Mouse (Mus musculus): ENCODE measurements around the gene Mtx3.
A peak's percentile ranks its signal among the peaks of the same experiment; 100 is the strongest.
"Not testable (repeated sequence)": the region's sequence is repeated elsewhere in the genome, so short reads cannot be mapped to it uniquely, and the experiment has no call there.

The Mtx3 gene

GRCm38 (mm10) chr13:92844586-92845221 lies at the start of gene Mtx3:
Gene Mtx3, plus strand, starts transcription at chr13:92844760.
- peak; percentile 71 to 79 for DNase-seq

DNA sequence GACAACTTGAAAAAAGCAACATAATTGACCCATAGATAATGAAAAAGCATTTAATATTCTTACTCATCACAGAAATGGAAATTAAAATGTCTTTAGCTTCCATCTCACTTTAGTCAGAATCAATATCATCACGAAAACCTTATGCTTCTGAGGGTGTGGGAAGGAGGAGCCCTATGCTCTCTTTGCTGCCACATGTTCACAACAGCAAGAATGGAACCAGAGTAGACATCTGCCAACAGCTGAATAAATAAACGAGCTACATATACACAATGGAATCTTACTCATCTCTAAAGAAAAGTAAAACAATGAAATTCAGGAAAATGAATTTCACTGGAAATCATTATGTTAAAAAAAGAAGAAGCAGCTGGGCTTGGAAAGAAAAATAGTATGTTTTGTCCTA lies 45.7 kb upstream of the Mtx3 start:
- no peak for DNase-seq

DNA sequence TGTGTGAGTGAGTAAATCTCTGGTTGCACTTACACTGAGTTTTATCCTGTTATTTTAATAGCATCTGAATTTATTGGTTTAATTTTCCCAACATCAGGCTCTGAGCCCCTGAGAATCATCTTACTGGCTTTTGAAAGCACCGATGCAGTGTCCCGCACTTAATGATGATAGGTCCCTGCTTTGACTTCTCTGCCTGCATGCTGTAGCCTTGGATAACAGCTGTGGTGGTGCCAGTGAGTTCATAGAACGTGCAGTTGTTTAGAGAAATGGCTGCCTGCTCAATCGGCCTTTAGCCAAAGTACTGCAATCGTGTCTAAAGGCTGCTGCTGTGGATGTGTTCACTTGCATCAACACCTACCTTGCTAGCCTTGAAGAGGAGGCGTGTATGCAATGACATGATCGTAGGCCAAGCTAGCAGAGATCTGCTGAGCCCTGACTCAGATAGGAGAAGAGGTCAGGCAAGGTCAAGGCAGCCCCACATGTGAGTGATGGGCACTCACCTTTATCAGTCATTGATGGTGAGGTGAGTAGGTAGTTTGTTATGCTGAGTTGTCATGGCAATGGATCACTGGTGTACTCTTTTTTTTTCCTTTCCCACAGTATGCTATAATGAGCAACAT lies 45.1 kb upstream of the Mtx3 start:
- DNase-seq, result no peak

- DNase-seq, result no peak
These were observed 37.8 kb upstream of the Mtx3 start for GRCm38 (mm10) chr13:92806785-92807184.

GRCm38 (mm10) chr13:92807849-92808248 lies 36.7 kb upstream of the Mtx3 start:
- no peak for DNase-seq

DNA sequence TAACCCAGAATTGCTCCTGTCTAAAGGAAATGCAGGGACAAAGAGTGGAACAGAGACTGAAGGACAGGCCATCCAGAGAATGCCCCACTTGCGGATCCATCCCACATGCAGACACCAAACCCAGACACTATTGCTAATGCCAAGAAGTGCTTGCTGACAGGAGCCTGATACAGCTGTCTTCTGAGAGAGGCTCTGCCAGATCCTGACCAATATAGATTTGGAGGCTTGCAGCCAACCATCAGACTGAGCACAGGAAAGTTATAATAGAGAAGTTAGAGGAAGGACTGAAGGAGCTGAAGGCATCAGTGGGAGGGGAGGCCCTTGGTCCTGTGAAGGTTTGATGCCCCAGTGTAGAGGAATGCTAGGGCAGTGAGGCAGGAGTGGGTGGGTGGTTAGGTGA lies 34.0 kb upstream of the Mtx3 start:
- not testable (repeated sequence) for DNase-seq

- no peak for DNase-seq
These were observed 28.2 kb upstream of the Mtx3 start for GRCm38 (mm10) chr13:92816329-92816728.

GRCm38 (mm10) chr13:92817357-92817756 lies 27.2 kb upstream of the Mtx3 start:
- DNase-seq, result no peak

DNA sequence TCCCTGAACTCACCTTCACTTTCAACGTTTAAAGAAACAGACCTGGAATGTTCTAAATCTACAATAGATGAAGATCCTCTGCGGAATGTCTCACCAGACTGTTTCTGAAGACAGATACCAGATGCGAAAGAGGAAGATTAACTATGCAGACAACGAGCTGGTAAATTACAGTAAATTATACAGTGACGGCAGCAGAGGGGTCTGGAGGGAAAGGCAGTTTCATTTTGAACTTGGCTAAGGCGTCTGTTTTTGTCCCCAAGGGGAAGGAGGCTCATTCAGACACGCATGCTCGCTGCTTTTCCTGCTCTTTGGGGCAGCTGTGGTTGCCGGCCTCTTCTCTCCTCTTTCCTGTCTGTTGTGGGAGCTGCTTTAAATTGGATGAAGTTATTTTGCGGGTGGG lies 15.7 kb upstream of the Mtx3 start:
- DNase-seq, result no peak

- no peak for DNase-seq
These were observed 11.4 kb upstream of the Mtx3 start for GRCm38 (mm10) chr13:92833162-92833561.

GRCm38 (mm10) chr13:92846438-92846837 lies 1.9 kb downstream of the Mtx3 start:
- DNase-seq, result no peak

DNA sequence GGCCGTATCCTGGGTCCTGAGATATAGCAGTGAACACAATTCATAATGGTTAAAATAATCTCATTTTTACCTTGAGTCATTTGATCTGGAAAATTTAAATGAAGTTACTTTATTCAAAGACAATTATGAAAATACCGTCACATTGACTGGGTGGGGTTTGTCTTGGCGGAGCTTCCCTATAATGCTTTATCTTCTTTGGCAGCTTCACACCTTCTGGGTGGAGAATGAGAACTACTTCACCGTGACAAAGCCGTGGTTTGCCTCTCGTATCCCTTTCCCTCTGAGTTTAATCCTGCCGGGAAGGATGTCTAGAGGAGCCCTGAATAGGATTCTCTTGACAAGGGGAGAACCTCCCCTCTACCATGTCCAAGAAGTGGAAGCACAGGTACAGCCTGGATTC lies 2.8 kb downstream of the Mtx3 start:
- no peak for DNase-seq

- DNase-seq, result no peak
These were observed 3.4 kb downstream of the Mtx3 start for GRCm38 (mm10) chr13:92848002-92848401.

DNA sequence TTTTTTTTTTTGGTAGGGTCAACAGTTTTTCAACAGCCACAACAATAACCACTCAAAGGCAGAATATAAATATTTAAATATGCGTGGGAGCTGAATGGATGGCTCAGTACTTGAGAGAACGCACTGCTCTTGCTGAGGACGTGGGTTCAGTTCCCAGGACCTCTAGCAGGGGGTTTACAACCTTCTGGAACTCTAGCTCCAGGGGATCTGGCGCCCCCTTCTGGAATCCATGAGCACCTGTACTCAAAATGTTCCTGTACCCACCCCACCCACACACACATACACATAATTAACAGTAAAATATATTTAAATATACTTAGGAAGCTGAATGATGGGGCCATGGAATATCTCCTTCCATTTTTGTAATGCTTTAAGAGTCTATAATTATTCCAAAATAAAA lies 11.3 kb downstream of the Mtx3 start:
- peak in 1 of 2 experiments; percentile 11 for DNase-seq

DNA sequence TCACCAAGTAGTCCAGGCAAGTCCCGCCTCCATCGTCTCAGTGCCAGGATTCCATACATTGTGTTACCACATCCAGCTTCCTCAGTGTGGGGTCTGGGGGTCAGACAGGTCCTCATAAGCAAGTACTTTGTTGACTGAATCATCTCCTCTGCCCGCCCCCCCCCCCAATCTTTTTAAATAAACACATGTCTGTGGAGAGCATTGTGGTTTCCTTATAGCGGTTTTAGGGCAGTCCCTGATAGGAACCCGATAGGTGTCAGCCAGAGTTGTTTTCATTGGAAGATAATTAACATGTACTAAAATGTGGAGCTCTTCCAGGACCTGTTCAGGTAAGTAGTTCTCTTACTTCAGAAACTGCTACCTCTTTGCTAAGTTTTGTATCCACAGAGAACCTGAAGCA lies 14.2 kb downstream of the Mtx3 start:
- no peak for DNase-seq

- DNase-seq, result no peak
These were observed 15.4 kb downstream of the Mtx3 start for GRCm38 (mm10) chr13:92859959-92860358.

DNA sequence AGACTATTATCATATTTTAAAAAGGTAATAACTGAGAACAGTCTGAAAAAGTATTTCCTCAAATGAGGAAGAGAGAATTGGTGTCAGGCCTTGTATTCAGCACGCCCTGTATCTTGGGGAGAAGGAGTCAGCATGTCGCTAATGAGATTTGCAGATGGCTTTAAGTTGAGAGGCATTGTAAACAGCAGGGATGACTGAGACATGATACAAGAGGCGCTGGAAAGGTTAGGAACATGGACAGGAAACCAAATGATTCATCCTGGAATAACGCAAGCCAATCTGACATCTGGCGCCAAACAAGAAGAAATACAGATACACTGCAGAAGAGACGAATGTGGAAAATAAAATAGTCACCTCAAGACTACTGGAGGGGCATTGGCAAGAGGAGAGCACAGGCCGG lies 20.8 kb downstream of the Mtx3 start:
- DNase-seq, result no peak

GRCm38 (mm10) chr13:92866680-92867079 lies 22.1 kb downstream of the Mtx3 start:
- DNase-seq, result no peak

DNA sequence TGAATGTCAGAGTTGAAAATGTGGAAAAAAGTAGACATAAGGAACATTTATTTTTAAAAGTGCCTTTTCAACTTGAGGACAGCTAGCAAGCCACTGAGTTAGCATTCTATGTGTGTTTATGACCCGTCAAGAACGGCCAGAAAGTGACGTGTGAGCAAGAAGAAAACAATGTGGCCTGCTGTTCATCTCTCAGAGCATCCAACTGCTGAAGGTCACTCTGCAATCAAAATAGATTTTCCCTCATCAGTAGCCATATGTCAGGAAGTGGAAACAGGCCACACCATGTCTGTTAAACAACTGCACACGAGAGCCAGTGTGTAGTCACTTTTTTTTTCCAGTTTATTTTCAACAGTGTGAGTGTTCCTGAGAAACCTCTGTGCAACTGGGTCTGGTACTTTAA lies 35.0 kb downstream of the Mtx3 start:
- no peak for DNase-seq

DNA sequence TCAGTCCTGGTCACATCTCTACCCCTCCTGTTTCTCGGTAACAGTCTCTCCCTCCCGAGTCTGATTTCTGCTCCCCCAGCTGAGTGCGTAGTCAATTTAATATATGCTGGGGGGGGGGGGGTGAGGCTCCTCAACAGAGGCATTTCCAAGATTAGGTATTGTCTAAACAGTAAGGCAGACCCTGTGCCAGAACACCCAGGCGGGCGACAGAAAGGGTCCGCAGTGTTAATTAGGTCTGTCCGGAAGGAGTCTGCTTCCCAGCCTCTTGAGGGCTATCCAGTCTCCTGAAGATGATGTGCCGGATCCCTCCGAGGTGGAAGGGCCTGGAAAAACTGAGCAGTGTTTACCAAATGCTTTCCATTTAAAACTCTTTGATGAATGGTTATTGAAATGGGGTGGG lies 35.4 kb downstream of the Mtx3 start:
- no peak for DNase-seq

GRCm38 (mm10) chr13:92880589-92880988 lies 36.0 kb downstream of the Mtx3 start:
- no peak for DNase-seq

DNA sequence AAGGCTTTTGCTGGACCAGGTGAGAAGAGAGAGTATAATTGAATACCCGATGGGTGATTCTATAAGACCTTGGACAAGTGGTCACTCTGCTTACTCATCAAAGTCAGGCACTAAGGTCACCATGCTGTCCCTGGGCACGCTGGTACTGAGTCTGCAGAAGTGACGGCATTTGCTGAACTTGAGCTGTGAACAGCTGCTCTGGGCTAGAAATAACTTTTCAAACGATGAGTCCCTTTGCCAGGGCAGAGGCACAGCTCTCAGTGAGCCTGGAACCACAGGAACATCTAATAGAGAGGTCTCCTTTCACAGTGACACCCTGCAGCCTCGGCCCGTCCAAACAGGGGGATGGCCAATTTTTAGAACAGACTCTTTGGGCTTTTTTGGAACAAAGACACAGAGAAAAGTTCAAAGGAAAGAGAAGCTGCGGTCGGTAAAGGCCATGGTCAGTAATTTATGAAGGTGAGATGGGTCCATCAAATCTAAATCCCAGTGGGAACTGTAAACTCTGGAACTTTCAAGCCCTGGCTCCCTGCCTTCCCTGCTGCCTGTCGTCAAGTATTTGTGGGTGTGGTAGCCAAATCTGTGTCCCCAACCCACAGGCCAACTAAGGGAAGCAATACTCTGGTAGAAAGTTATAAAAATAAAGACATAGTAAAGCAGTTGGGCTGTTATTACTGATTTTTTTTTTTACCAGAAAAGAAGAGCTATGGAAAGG lies 37.9 kb downstream of the Mtx3 start:
- no peak for DNase-seq

DNA sequence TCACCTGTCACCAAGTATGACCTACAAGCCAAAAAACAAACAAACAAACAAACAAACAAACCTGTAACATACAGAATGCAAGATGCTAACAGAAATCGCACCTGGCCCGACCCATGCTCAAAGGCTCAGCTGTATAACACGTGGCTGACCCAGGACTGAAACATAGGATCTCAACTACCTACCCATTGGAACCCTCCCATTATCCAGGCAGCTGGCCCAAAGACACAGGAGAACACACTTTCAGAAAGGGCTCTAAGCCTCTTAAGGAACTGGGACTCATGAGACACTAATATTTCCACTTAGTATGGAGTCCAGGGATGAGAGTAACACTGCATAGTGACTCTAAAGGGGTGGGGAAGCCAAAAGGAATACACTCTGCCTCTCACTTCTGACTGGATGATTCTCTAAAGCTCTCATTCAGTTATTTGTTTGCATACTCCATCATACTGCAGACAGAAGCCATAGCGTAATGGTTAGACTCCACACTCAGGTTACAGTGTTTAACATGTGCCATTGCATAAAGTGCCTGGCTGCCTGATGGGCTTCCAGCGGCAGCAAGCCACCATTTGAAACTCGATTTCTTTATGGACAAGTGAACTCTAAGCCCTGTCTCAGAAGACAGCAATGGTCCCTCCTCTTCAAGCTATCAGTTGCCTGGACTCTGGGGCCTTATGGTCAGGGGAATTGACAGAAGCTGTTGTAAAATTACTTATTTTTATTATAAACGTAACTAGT lies 38.6 kb downstream of the Mtx3 start:
- no peak for DNase-seq

- DNase-seq, result no peak
These were observed 39.6 kb downstream of the Mtx3 start for GRCm38 (mm10) chr13:92884206-92884605.
